8 mouse cellular contexts compared by ENCODE assay signal in the genomic region with DNA sequence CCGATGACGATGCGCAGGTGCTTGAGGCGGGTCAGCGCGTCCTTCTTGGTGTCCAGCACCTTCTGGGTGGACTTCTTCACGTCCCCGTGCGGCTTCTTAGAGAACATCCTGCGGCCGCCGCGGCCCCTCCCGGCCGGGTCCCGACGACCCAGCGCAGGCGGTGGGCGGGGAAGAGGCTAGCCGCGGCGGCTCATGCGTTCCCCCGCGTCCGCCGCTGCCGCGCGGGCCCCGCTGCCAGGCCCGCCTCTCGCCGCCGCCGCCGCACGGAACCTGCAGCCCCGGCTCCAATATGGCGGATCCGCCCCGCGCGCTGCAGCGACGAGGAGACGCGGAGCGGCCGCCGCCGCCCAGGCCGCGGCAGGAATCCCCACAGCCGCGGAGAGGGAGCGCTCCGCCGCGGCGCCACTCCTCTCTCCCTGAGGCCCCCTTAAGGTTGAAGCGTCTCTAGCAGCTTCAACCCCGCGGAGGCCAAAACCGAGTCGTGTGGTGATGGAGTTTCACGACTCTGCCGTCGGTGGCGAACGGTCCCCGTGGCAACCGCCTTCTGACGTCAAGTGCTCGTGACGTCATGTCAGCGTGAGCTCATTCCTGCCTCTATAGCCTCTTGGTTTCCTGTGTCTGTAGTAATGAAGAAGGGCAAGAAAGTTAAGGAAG. TPM values are rescaled to one million over a fixed set of nuclear protein-coding genes. Genes with fewer than 3 reads are reported as not detected.
DNase-seq lines count a peak whose midpoint lies in the region; ATAC-seq lines count a peak whose summit lies in the region.

A gene (minus strand): TSS at position 507 of the 654 bp plus-strand sequence.

- H3K9ac ChIP-seq in heart, embryonic 14.5 days (ENCODE audit: low read length), result peak within 1 kb of the TSS; percentile 92
- H3K9ac ChIP-seq in liver, embryonic 13.5 days, result peak within 1 kb of the TSS; percentile 91
- H3K9ac ChIP-seq in stomach, embryonic 16.5 days (ENCODE audit: low read length), result peak within 1 kb of the TSS; percentile 97

- peak; percentile 87 for ATAC-seq in heart, embryonic 14.5 days (ENCODE audit: insufficient number of reproducible peaks, insufficient read depth, low FRiP score, low read depth)
- ATAC-seq in liver, embryonic 13.5 days (ENCODE audit: low read depth), result peak; percentile 87
- ATAC-seq in stomach, embryonic 16.5 days (ENCODE audit: insufficient read depth, low FRiP score), result peak; percentile 94

- DNase-seq in CD4-positive, CD25-positive, alpha-beta regulatory T cell, adult 2 months (ENCODE audit: low read depth, low spot score), result peak; percentile 99
- DNase-seq in fibroblast of lung, adult 2 months (ENCODE audit: low read depth), result peak; percentile 77
- DNase-seq in kidney, postnatal 14 days, result peak; percentile 92
- DNase-seq in liver, embryonic 13.5 days, result peak; percentile 77
- DNase-seq in neural tube, embryonic 10.5 days (ENCODE audit: extremely low spot score, low spot score), result peak; percentile 94

- peak within 1 kb of the TSS; percentile 75 for H3K4me2 ChIP-seq in heart, embryonic 14.5 days (ENCODE audit: low read length)
- H3K4me2 ChIP-seq in liver, embryonic 13.5 days, result peak within 1 kb of the TSS; percentile 94
- H3K4me2 ChIP-seq in stomach, embryonic 16.5 days (ENCODE audit: low read depth, low read length), result peak within 1 kb of the TSS; percentile 71

- no peaks in the 10 kb centered on the region for H3K27me3 ChIP-seq in heart, embryonic 14.5 days (ENCODE audit: control insufficient read depth, insufficient read depth, low read length)
- no peaks in the 10 kb centered on the region for H3K27me3 ChIP-seq in liver, embryonic 13.5 days
- H3K27me3 ChIP-seq in stomach, embryonic 16.5 days (ENCODE audit: control insufficient read depth, insufficient read depth, low read length), result no peaks in the 10 kb centered on the region

- WGBS in heart, embryonic 14.5 days, result under 1% methylated on average over 70 of the region's 78 CpGs
- WGBS in liver, embryonic 13.5 days (ENCODE audit: insufficient replicate concordance), result 2% methylated on average over 66 of the region's 78 CpGs
- under 1% methylated on average over 78 of the region's 78 CpGs for WGBS in stomach, embryonic 16.5 days

- H3K36me3 ChIP-seq in heart, embryonic 14.5 days (ENCODE audit: control insufficient read depth, insufficient read depth, low read length), result no peaks in the 10 kb centered on the region
- H3K36me3 ChIP-seq in liver, embryonic 13.5 days, result no peaks in the 10 kb centered on the region
- H3K36me3 ChIP-seq in stomach, embryonic 16.5 days (ENCODE audit: control insufficient read depth, insufficient read depth, low read length), result no peaks in the 10 kb centered on the region

- H3K27ac ChIP-seq in brown adipose tissue, adult 24 weeks (replicated peaks; ENCODE audit: low read depth, low read length), result peak within 1 kb of the TSS; percentile 94
- peak within 1 kb of the TSS; percentile 88 for H3K27ac ChIP-seq in heart, embryonic 14.5 days (replicated peaks in 1 of 2; ENCODE audit: control insufficient read depth in 1 of 2, insufficient read depth in 1 of 2, low read depth in 2 of 2, low read length in 2 of 2)
- H3K27ac ChIP-seq in liver, embryonic 13.5 days, result peak within 1 kb of the TSS; percentile 88
- peak within 1 kb of the TSS; percentile 93 for H3K27ac ChIP-seq in stomach, embryonic 16.5 days (ENCODE audit: low read length)

- no peaks in the 10 kb centered on the region for H3K9me3 ChIP-seq in heart, embryonic 14.5 days (ENCODE audit: control insufficient read depth, low read length)
- no peaks in the 10 kb centered on the region; the same call in 1 of the 2 replicates for H3K9me3 ChIP-seq in liver, embryonic 13.5 days (replicated peaks)
- no peaks in the 10 kb centered on the region; the same call in 1 of the 2 replicates for H3K9me3 ChIP-seq in stomach, embryonic 16.5 days (replicated peaks; ENCODE audit: control insufficient read depth, low read length)

- peak within 1 kb of the TSS; percentile 98 for H3K4me3 ChIP-seq in brown adipose tissue, adult 24 weeks (ENCODE audit: insufficient read depth, low read depth, low read length)
- H3K4me3 ChIP-seq in heart, embryonic 14.5 days (ENCODE audit: control insufficient read depth in 1 of 2, insufficient read depth in 1 of 2, low read depth in 1 of 2, low read length in 2 of 2), result peak within 1 kb of the TSS; percentile 90
- peak within 1 kb of the TSS; percentile 90 for H3K4me3 ChIP-seq in liver, embryonic 13.5 days (replicated peaks)
- peak within 1 kb of the TSS; percentile 96 for H3K4me3 ChIP-seq in stomach, embryonic 16.5 days (replicated peaks; ENCODE audit: low read length)

- H3K4me1 ChIP-seq in brown adipose tissue, adult 24 weeks (ENCODE audit: control insufficient read depth, insufficient read depth, insufficient read length, low read length), result peaks cover 5% of the 10 kb centered on the region; the same call in 1 of the 2 replicates
- H3K4me1 ChIP-seq in heart, embryonic 14.5 days (ENCODE audit: control insufficient read depth in 2 of 2, insufficient read depth in 2 of 2, low read length in 2 of 2), result peaks cover 0 to 13% of the 10 kb centered on the region in 2 experiments; a peak in 2 of 4 replicates
- H3K4me1 ChIP-seq in liver, embryonic 13.5 days (replicated peaks), result peaks cover 26% of the 10 kb centered on the region
- peaks cover 7% of the 10 kb centered on the region; the same call in 1 of the 2 replicates for H3K4me1 ChIP-seq in stomach, embryonic 16.5 days (ENCODE audit: control insufficient read depth, insufficient read depth, low read length)

RNA-seq across cellular contexts. Expression of the gene that starts here (rescaled TPM):
- 22.9 and 24.8 TPM in 2 replicates for polyA plus RNA-seq in brown adipose tissue, adult 24 weeks (2012; ENCODE audit: insufficient read depth, insufficient read length, missing spikeins)
- 21.5 and 23.1 TPM in 2 replicates for polyA plus RNA-seq in heart, embryonic 14.5 days (2014; fragmentation: Nextera tagmentation; extraction: Ambion mirVana)
- polyA plus RNA-seq in liver, embryonic 13.5 days (2015; fragmentation: Nextera tagmentation; extraction: Ambion mirVana), result 4.0 and 4.9 TPM in 2 replicates
- 11.6 and 12.1 TPM in 2 replicates for polyA plus RNA-seq in stomach, embryonic 16.5 days (2015; fragmentation: Nextera tagmentation; extraction: Ambion mirVana)

Comparison
In these comparisons a context has a peak if more than half of its experiments do, and no peak if none do; other contexts are left out.
1. Peak in every context shown above with its lines: DNase-seq, ATAC-seq, H3K4me3 ChIP-seq and H3K27ac ChIP-seq.